Comparison of ENCODE assay signal across 25 mouse cellular contexts in genomic region chr10:13271716-13272115, GRCm38 (mm10).
DNase-seq lines count a peak whose midpoint lies in the region; ATAC-seq lines count a peak whose summit lies in the region.
"Had no signal": no experiment of that assay in that cellular context is flagged by ENCODE, and none has a peak within 500 bp of the region (broad histone marks: within the 10 kb centered on the region; RNA-seq: fewer than 3 reads in every experiment).

No protein-coding gene starts in this region.

- ATAC-seq in embryonic facial prominence, embryonic 14.5 days (ENCODE audit: low read depth), result no peak
- ATAC-seq in limb, embryonic 11.5 days (ENCODE audit: insufficient number of reproducible peaks, low FRiP score, low TSS enrichment, low read depth), result no peak
- ATAC-seq in embryonic facial prominence, embryonic 15.5 days (ENCODE audit: insufficient number of reproducible peaks, low FRiP score, low TSS enrichment, low read depth), result no peak
- ATAC-seq in limb, embryonic 15.5 days (ENCODE audit: insufficient number of reproducible peaks, low FRiP score, low TSS enrichment, low read depth), result no peak
- ATAC-seq: CD4-positive, CD25-positive, alpha-beta regulatory T cell, adult 4 months; forebrain, embryonic 14.5 days; hindbrain, postnatal 0 days had no signal

- H3K36me3 ChIP-seq in embryonic facial prominence, embryonic 14.5 days (ENCODE audit: control insufficient read depth, insufficient read depth, low read length), result 0 out of 2 replicates have a peak, but pooled peaks cover 7% of the 10 kb centered on the region
- no peaks in the 10 kb centered on the region; the same call in 1 of the 2 replicates for H3K36me3 ChIP-seq in embryonic facial prominence, embryonic 10.5 days (replicated peaks)
- H3K36me3 ChIP-seq in limb, embryonic 11.5 days (ENCODE audit: control insufficient read depth, insufficient read depth, low read length), result no peaks in the 10 kb centered on the region
- no peaks in the 10 kb centered on the region for H3K36me3 ChIP-seq in limb, embryonic 10.5 days
- no peaks in the 10 kb centered on the region for H3K36me3 ChIP-seq in embryonic facial prominence, embryonic 15.5 days
- no peaks in the 10 kb centered on the region for H3K36me3 ChIP-seq in limb, embryonic 15.5 days
- H3K36me3 ChIP-seq: G1E; hindbrain, embryonic 13.5 days had no signal

- no peak overlapping the region for H3K4me3 ChIP-seq in embryonic facial prominence, embryonic 14.5 days (ENCODE audit: low read depth, low read length)
- H3K4me3 ChIP-seq in embryonic facial prominence, embryonic 10.5 days, result no peak overlapping the region
- no peak overlapping the region for H3K4me3 ChIP-seq in limb, embryonic 11.5 days (ENCODE audit: low read depth, low read length)
- no peak overlapping the region for H3K4me3 ChIP-seq in limb, embryonic 10.5 days
- H3K4me3 ChIP-seq in embryonic facial prominence, embryonic 15.5 days (replicated peaks), result no peak overlapping the region
- H3K4me3 ChIP-seq in limb, embryonic 15.5 days, result no peak overlapping the region
- H3K4me3 ChIP-seq: embryonic facial prominence, embryonic 13.5 days; erythroblast, embryonic 14.5 days; forebrain, embryonic 10.5 days; heart, embryonic 10.5 days; heart, embryonic 15.5 days; hindbrain, embryonic 13.5 days had no signal

- H3K9ac ChIP-seq in embryonic facial prominence, embryonic 14.5 days (ENCODE audit: low read depth, low read length), result no peak overlapping the region
- no peak overlapping the region for H3K9ac ChIP-seq in limb, embryonic 11.5 days (ENCODE audit: low read length)
- no peak overlapping the region for H3K9ac ChIP-seq in embryonic facial prominence, embryonic 15.5 days
- H3K9ac ChIP-seq in limb, embryonic 15.5 days, result no peak overlapping the region
- H3K9ac ChIP-seq: embryonic facial prominence, embryonic 13.5 days; heart, embryonic 15.5 days; hindbrain, embryonic 13.5 days had no signal

- no peaks in the 10 kb centered on the region for H3K4me1 ChIP-seq in embryonic facial prominence, embryonic 14.5 days (ENCODE audit: control insufficient read depth, insufficient read depth, low read length)
- no peaks in the 10 kb centered on the region for H3K4me1 ChIP-seq in embryonic facial prominence, embryonic 10.5 days
- no peaks in the 10 kb centered on the region for H3K4me1 ChIP-seq in limb, embryonic 11.5 days (ENCODE audit: control insufficient read depth, insufficient read depth, low read length)
- H3K4me1 ChIP-seq in limb, embryonic 10.5 days, result peaks cover 6% of the 10 kb centered on the region
- H3K4me1 ChIP-seq in embryonic facial prominence, embryonic 15.5 days, result no peaks in the 10 kb centered on the region
- H3K4me1 ChIP-seq in limb, embryonic 15.5 days, result no peaks in the 10 kb centered on the region
- H3K4me1 ChIP-seq: embryonic facial prominence, embryonic 13.5 days; forebrain, embryonic 10.5 days; hindbrain, embryonic 13.5 days had no signal

- WGBS in embryonic facial prominence, embryonic 14.5 days, result 83% methylated on average over 8 of the region's 8 CpGs
- WGBS in embryonic facial prominence, embryonic 10.5 days, result 81% methylated on average over 8 of the region's 8 CpGs
- WGBS in limb, embryonic 11.5 days, result 90% methylated on average over 8 of the region's 8 CpGs
- 91% methylated on average over 8 of the region's 8 CpGs for WGBS in limb, embryonic 10.5 days
- 88% methylated on average over 8 of the region's 8 CpGs for WGBS in embryonic facial prominence, embryonic 15.5 days
- WGBS in limb, embryonic 15.5 days, result 84% methylated on average over 8 of the region's 8 CpGs

- no peaks in the 10 kb centered on the region for H3K27me3 ChIP-seq in embryonic facial prominence, embryonic 14.5 days (replicated peaks; ENCODE audit: control insufficient read depth, insufficient read depth, low read length)
- H3K27me3 ChIP-seq in embryonic facial prominence, embryonic 10.5 days (replicated peaks; ENCODE audit: low read depth, poor library complexity, severe bottlenecking), result no peaks in the 10 kb centered on the region
- H3K27me3 ChIP-seq in limb, embryonic 11.5 days (ENCODE audit: control insufficient read depth, insufficient read depth, low read length), result no peaks in the 10 kb centered on the region
- H3K27me3 ChIP-seq in limb, embryonic 10.5 days (ENCODE audit: low read depth, poor library complexity, severe bottlenecking), result no peaks in the 10 kb centered on the region
- no peaks in the 10 kb centered on the region for H3K27me3 ChIP-seq in embryonic facial prominence, embryonic 15.5 days
- H3K27me3 ChIP-seq in limb, embryonic 15.5 days, result no peaks in the 10 kb centered on the region
- H3K27me3 ChIP-seq: embryonic facial prominence, embryonic 13.5 days; heart, embryonic 15.5 days; hindbrain, embryonic 13.5 days had no signal

- no peak for DNase-seq in embryonic facial prominence, embryonic 14.5 days (ENCODE audit: low spot score)
- no peak for DNase-seq in embryonic facial prominence, embryonic 10.5 days (ENCODE audit: low spot score)
- DNase-seq in limb, embryonic 11.5 days (ENCODE audit: low spot score), result no peak
- DNase-seq in limb, embryonic 10.5 days (ENCODE audit: low spot score), result no peak
- no peak for DNase-seq in left cerebral cortex, adult 9 months (ENCODE audit: low spot score in 2 of 2)
- no peak for DNase-seq in cerebellum, adult 11-12 months
- DNase-seq: adrenal gland, postnatal 10 days; B cell, adult 2 months; cerebellum, adult 11 months; cerebellum, adult 9-10 months; cerebellum, postnatal 25 days; gastrocnemius, postnatal 36 days; heart, adult 18-20 months had no signal

- no peaks in the 10 kb centered on the region for H3K9me3 ChIP-seq in embryonic facial prominence, embryonic 14.5 days (ENCODE audit: control insufficient read depth, low read length)
- no peaks in the 10 kb centered on the region for H3K9me3 ChIP-seq in embryonic facial prominence, embryonic 10.5 days
- no peaks in the 10 kb centered on the region for H3K9me3 ChIP-seq in limb, embryonic 11.5 days (ENCODE audit: control insufficient read depth, low read length)
- no peaks in the 10 kb centered on the region for H3K9me3 ChIP-seq in limb, embryonic 10.5 days (replicated peaks)
- H3K9me3 ChIP-seq in embryonic facial prominence, embryonic 15.5 days (replicated peaks), result no peaks in the 10 kb centered on the region
- H3K9me3 ChIP-seq in limb, embryonic 15.5 days, result no peaks in the 10 kb centered on the region
- H3K9me3 ChIP-seq: embryonic facial prominence, embryonic 13.5 days; forebrain, embryonic 10.5 days; G1E; heart, embryonic 10.5 days; heart, embryonic 15.5 days; hindbrain, embryonic 13.5 days had no signal

- H3K4me2 ChIP-seq in embryonic facial prominence, embryonic 14.5 days (ENCODE audit: low read depth, low read length), result no peak overlapping the region
- H3K4me2 ChIP-seq in limb, embryonic 11.5 days (ENCODE audit: low read depth, severe bottlenecking), result no peak overlapping the region
- no peak overlapping the region for H3K4me2 ChIP-seq in embryonic facial prominence, embryonic 15.5 days (replicated peaks)
- H3K4me2 ChIP-seq in limb, embryonic 15.5 days, result no peak overlapping the region
- H3K4me2 ChIP-seq: embryonic facial prominence, embryonic 13.5 days; heart, embryonic 15.5 days; hindbrain, embryonic 13.5 days had no signal

- peak overlapping the region; percentile 11; the same call in 1 of the 2 replicates for H3K27ac ChIP-seq in embryonic facial prominence, embryonic 14.5 days (replicated peaks; ENCODE audit: low read depth, low read length)
- H3K27ac ChIP-seq in embryonic facial prominence, embryonic 10.5 days (replicated peaks), result no peak overlapping the region
- H3K27ac ChIP-seq in limb, embryonic 11.5 days (replicated peaks; ENCODE audit: low read depth, low read length), result 0 out of 2 replicates have a peak overlapping the region, but pooled peaks have one; percentile 14
- H3K27ac ChIP-seq in limb, embryonic 10.5 days, result no peak overlapping the region
- H3K27ac ChIP-seq in embryonic facial prominence, embryonic 15.5 days (replicated peaks), result peak overlapping the region; percentile 44
- peak overlapping the region; percentile 73 for H3K27ac ChIP-seq in limb, embryonic 15.5 days
- H3K27ac ChIP-seq: embryonic facial prominence, embryonic 13.5 days; forebrain, embryonic 10.5 days; hindbrain, embryonic 13.5 days; hindbrain, postnatal 0 days had no signal

Comparison
In these comparisons a context has a peak if more than half of its experiments do, and no peak if none do; other contexts are left out.
1. H3K27ac ChIP-seq: peak in embryonic facial prominence, embryonic 14.5 days (single experiment), limb, embryonic 11.5 days (single experiment), embryonic facial prominence, embryonic 15.5 days (single experiment) and limb, embryonic 15.5 days (single experiment); none in embryonic facial prominence, embryonic 10.5 days (single experiment) and limb, embryonic 10.5 days (single experiment).